Mouse (Mus musculus): ENCODE measurements around the gene Mapk3.
A peak's percentile ranks its signal among the peaks of the same experiment; 100 is the strongest.

The Mapk3 gene

GRCm38 (mm10) chr7:126803181-126803580 is 43.8 kb downstream of the Mapk3 start:
- no peak for DNase-seq (ENCODE audit: low spot score)

DNA sequence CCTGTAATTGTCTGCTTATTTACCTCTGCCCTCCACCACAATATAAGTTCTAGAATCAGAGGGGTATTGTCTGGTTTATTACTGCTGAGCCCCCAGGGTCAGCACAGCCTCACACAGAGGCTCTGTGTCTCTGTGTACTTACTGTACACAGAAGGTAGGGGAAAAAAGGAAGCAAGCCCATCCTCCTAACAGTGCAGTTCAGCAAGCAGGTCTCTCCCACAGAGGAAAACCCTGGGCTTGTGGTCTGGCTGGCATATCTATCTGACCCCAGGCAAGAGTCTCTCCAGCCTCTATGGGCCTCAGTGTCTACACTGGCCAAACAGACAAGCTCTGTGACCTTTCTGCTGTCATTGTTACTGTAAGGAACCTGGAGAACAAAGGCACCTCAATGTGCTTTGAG is 44.4 kb downstream of the Mapk3 start:
- DNase-seq (ENCODE audit: low spot score): no peak

- no peak for DNase-seq (ENCODE audit: low spot score)
Observed at GRCm38 (mm10) chr7:126806956-126807355, 47.6 kb downstream of the Mapk3 start.

DNA sequence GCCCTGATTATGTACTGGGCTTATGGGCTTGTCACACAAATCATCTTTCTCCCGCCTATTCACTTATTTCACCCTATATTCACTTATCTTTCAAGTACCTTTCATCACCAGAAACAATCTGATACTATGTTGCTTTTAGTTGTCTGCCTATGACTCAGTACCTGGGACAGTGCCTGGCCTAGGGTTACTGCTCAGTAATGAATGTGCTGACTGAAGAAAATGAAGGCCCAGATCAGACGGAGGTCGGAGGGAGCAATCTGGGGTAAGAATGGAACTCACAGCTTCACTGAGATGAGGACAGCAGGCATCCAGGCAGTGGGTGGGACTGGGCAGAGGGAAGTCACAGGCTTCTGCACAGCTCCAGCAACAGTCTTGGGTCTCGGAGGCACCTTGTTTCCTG is 48.0 kb downstream of the Mapk3 start:
- no peak for DNase-seq (ENCODE audit: low spot score)

- DNase-seq (ENCODE audit: low spot score): peak; percentile 91
Observed at GRCm38 (mm10) chr7:126808703-126809455, 49.5 kb downstream of the Mapk3 start.

DNA sequence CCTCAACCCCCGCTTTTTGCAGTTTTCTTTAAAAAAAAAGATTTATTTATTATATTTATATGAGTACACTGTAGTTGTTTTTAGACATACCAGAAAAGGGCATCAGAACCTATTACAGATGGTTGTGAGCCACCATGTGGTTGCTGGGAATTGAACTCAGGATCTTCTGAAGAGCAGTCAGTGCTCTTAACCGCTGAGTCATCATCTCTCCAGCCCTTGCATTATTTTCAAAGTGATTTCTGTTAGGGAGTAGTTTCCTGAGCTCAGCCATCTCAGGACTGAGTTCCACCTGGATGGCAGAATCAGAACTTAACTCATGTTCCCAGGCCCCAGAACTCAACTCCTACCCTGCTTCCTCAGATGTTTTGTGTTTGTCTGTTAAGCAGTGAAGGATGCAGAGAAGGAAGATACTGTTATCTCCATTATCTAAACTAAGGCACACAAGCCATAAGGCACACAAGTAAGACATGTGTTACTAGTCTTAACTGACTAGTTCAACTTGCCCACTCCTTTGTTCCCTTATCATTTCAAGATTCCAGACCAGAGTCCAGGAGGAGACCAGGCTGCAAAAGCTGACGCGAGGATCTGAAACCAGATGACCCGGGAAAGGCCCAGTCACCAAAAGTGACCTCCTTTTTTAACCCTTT is 50.4 kb downstream of the Mapk3 start:
- no peak for DNase-seq (ENCODE audit: low spot score)

Data from retina, embryonic 14.5 days (tissue).